Mouse (Mus musculus): ENCODE data around the gene Gm9945.

Gm9945 gene

DNA sequence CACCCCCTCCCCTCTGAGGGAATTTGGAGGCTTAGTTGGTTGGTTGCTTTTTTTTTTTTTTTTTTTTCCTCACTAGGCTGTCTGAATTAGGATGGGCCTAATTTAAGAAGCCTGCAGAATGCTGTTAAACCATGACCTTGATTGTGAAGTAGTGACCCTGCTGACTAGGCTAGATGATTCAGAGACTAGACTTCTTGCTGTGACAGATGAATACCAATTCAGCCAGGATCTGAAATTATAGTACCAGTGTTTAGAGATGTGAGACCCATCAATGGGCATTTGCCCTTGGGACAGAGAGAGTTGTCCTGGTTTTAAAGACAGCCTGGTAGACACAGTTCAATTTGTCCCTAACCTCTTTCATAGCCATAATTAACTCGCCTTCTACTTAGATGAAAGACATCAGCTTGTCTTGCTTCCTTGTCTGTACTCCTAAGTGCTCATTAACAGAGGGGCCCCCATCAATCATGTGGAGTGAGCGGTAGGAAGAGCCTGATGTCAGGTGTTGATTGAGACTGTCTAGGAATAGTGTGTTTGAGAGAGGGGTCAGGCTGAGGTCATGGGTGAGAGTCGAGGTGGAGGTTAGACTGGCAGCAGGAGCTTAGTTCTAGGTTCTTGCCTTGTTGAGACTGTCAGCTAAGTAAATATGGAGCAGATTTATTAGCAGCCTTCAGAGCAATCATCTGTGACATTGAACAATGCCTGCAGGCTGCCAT lies 13.4 kb downstream of the Gm9945 start:
- H3K4me1 ChIP-seq (replicated peaks; ENCODE audit: low read depth, low read length): peaks cover 7% of the 10 kb centered on the region; the same call in 1 of the 2 replicates
- no peaks in the 10 kb centered on the region for H3K9me3 ChIP-seq (ENCODE audit: low read length)
- TF ChIP-seq CTCF (conservative IDR thresholded peaks at IDR 0.05; ENCODE audit: low read length) (no peak), POU5F1 (IDR thresholded peaks at IDR 0.05; ENCODE audit: borderline replicate concordance, low read length) (no peak), NANOG (IDR thresholded peaks at IDR 0.05; ENCODE audit: borderline replicate concordance, low read length) (peak; percentile 66; the same call in 1 of the 2 replicates)
- peaks cover 18% of the 10 kb centered on the region for H3K27me3 ChIP-seq (ENCODE audit: insufficient read depth, low read length)
- H3K4me3 ChIP-seq (replicated peaks; ENCODE audit: low read length): no peak overlapping the region
- H3K36me3 ChIP-seq (ENCODE audit: insufficient read depth, low read length): no peaks in the 10 kb centered on the region

DNA sequence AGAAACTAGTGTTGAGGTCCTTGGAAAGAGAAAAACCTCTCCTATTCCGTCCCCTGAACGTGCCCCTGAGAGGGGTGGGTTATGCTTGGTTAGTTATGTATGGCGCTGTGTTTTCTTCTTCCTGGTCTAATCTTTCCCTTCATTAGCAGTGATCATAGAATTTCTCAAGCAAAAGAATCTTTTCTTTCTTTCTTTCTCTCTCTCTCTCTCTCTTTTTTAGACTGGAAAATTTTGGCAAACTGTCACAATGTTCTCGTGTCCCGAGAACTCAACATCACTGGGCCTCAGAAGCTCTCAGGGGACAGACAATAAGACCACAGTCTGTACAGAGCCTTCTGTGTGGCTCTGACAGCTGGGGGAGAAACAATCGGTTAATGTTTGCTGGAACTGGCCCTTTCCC lies 15.5 kb downstream of the Gm9945 start:
- no peak overlapping the region for H3K4me3 ChIP-seq (replicated peaks; ENCODE audit: low read length)
- H3K27me3 ChIP-seq (ENCODE audit: insufficient read depth, low read length): peaks cover 29% of the 10 kb centered on the region
- TF ChIP-seq POU5F1 (IDR thresholded peaks at IDR 0.05; ENCODE audit: borderline replicate concordance, low read length) (no peak), NANOG (IDR thresholded peaks at IDR 0.05; ENCODE audit: borderline replicate concordance, low read length) (no peak), CTCF (conservative IDR thresholded peaks at IDR 0.05; ENCODE audit: low read length) (no peak)

DNA sequence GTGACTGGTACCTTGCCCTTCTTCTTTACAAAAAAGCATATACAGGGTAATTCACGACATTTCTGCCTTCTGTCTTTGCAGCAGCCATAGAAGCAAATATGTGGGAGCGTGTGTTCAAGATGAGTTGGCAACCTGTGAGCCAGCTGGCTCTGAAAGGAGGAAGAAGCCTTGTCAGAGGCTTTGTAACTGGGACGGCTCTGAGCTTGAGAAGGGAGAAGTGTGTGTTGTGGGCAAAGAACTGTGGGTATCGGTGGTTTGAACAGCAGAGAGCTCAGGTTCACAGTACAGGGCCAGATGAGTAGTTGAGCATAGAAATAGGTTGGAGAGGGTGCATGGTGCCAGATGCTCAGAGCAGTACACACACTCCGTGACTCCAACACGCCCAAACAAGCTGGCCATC lies 17.0 kb downstream of the Gm9945 start:
- TF ChIP-seq NANOG (IDR thresholded peaks at IDR 0.05; ENCODE audit: borderline replicate concordance, low read length): no peak
- TF ChIP-seq POU5F1 (IDR thresholded peaks at IDR 0.05; ENCODE audit: borderline replicate concordance, low read length): no peak
- no peak for TF ChIP-seq CTCF (conservative IDR thresholded peaks at IDR 0.05; ENCODE audit: low read length)
- Histone ChIP-seq H3K9me3 (ENCODE audit: low read length) (no peaks in the 10 kb centered on the region), H3K36me3 (ENCODE audit: insufficient read depth, low read length) (no peaks in the 10 kb centered on the region), H3K27me3 (ENCODE audit: insufficient read depth, low read length) (peaks cover 37% of the 10 kb centered on the region), H3K4me3 (replicated peaks; ENCODE audit: low read length) (no peak overlapping the region), H3K4me1 (replicated peaks; ENCODE audit: low read depth, low read length) (peaks cover 13% of the 10 kb centered on the region)

More for the DNA sequence above, 15.5 kb downstream of the Gm9945 start:
- Histone ChIP-seq H3K36me3 (ENCODE audit: insufficient read depth, low read length) (no peaks in the 10 kb centered on the region), H3K4me1 (replicated peaks; ENCODE audit: low read depth, low read length) (peaks cover 8% of the 10 kb centered on the region), H3K9me3 (ENCODE audit: low read length) (no peaks in the 10 kb centered on the region)

DNA sequence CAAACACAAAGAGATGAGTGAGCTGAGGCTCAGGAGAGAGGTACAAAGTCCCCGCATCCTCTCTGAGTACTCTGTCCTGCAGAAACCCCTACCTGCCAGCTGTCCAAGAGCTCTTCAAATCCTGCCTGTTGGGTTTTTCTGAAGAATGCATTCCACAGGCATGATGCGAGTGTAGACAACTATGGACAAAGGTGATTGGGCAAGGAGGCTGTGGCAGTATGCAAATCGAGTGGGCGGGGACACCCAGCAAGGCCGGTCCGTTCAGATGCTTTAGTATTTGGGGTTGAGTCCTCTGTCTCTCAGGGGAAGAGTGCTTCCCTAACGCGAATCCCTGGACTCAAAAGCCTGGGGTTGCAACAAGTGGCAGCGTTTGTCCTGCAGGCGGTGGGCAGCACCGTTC lies 20.6 kb downstream of the Gm9945 start:
- Histone ChIP-seq H3K4me1 (replicated peaks; ENCODE audit: low read depth, low read length) (peaks cover 8% of the 10 kb centered on the region), H3K9me3 (ENCODE audit: low read length) (no peaks in the 10 kb centered on the region), H3K4me3 (replicated peaks; ENCODE audit: low read length) (no peak overlapping the region), H3K27me3 (ENCODE audit: insufficient read depth, low read length) (peaks cover 35% of the 10 kb centered on the region), H3K36me3 (ENCODE audit: insufficient read depth, low read length) (no peaks in the 10 kb centered on the region)
- TF ChIP-seq POU5F1 (IDR thresholded peaks at IDR 0.05; ENCODE audit: borderline replicate concordance, low read length): no peak
- TF ChIP-seq CTCF (conservative IDR thresholded peaks at IDR 0.05; ENCODE audit: low read length): no peak
- no peak for TF ChIP-seq NANOG (IDR thresholded peaks at IDR 0.05; ENCODE audit: borderline replicate concordance, low read length)

DNA sequence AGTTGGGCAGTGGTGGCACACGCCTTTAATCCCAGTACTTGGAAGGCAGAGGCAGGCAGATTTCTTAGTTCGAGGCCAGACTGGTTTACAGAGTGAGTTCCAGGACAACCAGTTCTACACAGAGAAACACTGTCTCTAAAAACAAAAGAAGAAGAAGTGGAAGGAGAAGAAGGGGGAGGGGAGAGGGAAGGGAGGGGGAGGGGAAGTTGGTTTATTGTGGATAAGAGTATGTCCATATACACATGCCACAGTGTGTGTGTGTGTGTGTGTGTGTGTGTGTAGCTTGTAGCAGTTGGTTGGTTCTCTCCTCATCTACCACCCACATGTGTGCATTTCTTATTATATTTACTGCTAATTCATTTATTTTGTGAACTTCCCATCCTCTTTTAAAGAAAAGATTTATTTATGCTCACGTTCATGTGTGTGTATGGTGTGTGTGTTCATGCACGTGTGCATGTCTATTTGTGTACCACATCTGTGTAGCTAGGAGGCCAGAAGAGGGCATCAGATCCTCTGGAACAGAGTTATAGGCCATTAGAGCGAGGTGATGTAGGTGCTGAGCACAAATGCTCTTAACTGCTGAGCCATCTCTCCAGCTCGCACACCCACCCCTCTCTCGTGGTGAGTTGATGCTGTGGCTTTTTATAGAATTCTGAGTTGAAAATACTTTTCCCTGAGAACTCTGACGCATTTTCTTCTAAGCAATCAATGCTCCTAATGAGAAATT lies 22.2 kb downstream of the Gm9945 start:
- H3K4me3 ChIP-seq (replicated peaks; ENCODE audit: low read length): no peak overlapping the region
- peaks cover 10% of the 10 kb centered on the region for H3K4me1 ChIP-seq (replicated peaks; ENCODE audit: low read depth, low read length)
- no peaks in the 10 kb centered on the region for H3K9me3 ChIP-seq (ENCODE audit: low read length)
- H3K36me3 ChIP-seq (ENCODE audit: insufficient read depth, low read length): no peaks in the 10 kb centered on the region
- H3K27me3 ChIP-seq (ENCODE audit: insufficient read depth, low read length): peaks cover 29% of the 10 kb centered on the region
- no peak for TF ChIP-seq POU5F1 (IDR thresholded peaks at IDR 0.05; ENCODE audit: borderline replicate concordance, low read length)
- TF ChIP-seq CTCF (conservative IDR thresholded peaks at IDR 0.05; ENCODE audit: low read length): no peak
- TF ChIP-seq NANOG (IDR thresholded peaks at IDR 0.05; ENCODE audit: borderline replicate concordance, low read length): no peak

DNA sequence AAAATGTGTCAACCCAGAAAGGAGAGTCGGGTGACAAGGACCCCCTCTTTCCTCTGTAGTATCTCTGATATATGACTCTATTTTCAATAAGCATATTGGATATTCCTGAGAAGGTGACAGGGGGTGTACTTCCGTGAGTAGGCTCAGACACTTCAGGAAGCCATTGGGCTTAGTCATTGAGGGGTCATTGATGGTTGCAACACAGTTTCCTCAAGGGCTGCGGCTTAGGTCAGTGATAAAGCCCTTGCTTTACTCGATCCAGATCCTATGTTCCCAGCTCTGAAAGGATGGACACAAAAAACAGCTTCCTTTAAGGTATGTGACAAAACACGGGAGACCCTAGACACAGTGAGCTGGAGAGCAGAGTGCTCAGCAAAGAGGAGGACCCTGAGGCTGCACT lies 23.8 kb downstream of the Gm9945 start:
- Histone ChIP-seq H3K27me3 (ENCODE audit: insufficient read depth, low read length) (peaks cover 21% of the 10 kb centered on the region), H3K36me3 (ENCODE audit: insufficient read depth, low read length) (no peaks in the 10 kb centered on the region), H3K4me3 (replicated peaks; ENCODE audit: low read length) (no peak overlapping the region), H3K9me3 (ENCODE audit: low read length) (no peaks in the 10 kb centered on the region), H3K4me1 (replicated peaks; ENCODE audit: low read depth, low read length) (peaks cover 25% of the 10 kb centered on the region)
- TF ChIP-seq NANOG (IDR thresholded peaks at IDR 0.05; ENCODE audit: borderline replicate concordance, low read length): no peak
- no peak for TF ChIP-seq CTCF (conservative IDR thresholded peaks at IDR 0.05; ENCODE audit: low read length)
- no peak for TF ChIP-seq POU5F1 (IDR thresholded peaks at IDR 0.05; ENCODE audit: borderline replicate concordance, low read length)

DNA sequence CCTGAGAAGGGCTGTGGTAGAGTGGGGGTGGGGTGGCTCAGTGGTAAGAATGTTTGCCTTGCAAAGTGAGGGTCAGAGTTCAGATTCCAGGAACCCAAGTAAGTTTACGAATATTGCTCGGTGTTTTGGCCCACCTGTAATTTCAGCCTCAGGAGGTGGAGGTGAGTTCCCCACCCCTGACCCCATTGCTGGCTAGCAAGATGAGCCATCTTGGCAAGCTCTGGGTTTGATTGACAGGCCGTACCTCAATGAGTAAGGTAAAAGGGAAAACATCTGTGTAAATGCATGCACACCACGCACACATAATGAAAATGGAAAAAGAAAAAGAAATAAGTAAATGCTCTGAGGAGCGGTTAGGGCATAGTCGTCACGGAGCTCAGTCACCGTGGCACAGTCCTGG lies 24.4 kb downstream of the Gm9945 start:
- Histone ChIP-seq H3K27me3 (ENCODE audit: insufficient read depth, low read length) (peaks cover 18% of the 10 kb centered on the region), H3K4me1 (replicated peaks; ENCODE audit: low read depth, low read length) (peaks cover 31% of the 10 kb centered on the region), H3K4me3 (replicated peaks; ENCODE audit: low read length) (no peak overlapping the region), H3K36me3 (ENCODE audit: insufficient read depth, low read length) (no peaks in the 10 kb centered on the region), H3K9me3 (ENCODE audit: low read length) (no peaks in the 10 kb centered on the region)
- TF ChIP-seq CTCF (conservative IDR thresholded peaks at IDR 0.05; ENCODE audit: low read length) (no peak), POU5F1 (IDR thresholded peaks at IDR 0.05; ENCODE audit: borderline replicate concordance, low read length) (no peak), NANOG (IDR thresholded peaks at IDR 0.05; ENCODE audit: borderline replicate concordance, low read length) (no peak)

DNA sequence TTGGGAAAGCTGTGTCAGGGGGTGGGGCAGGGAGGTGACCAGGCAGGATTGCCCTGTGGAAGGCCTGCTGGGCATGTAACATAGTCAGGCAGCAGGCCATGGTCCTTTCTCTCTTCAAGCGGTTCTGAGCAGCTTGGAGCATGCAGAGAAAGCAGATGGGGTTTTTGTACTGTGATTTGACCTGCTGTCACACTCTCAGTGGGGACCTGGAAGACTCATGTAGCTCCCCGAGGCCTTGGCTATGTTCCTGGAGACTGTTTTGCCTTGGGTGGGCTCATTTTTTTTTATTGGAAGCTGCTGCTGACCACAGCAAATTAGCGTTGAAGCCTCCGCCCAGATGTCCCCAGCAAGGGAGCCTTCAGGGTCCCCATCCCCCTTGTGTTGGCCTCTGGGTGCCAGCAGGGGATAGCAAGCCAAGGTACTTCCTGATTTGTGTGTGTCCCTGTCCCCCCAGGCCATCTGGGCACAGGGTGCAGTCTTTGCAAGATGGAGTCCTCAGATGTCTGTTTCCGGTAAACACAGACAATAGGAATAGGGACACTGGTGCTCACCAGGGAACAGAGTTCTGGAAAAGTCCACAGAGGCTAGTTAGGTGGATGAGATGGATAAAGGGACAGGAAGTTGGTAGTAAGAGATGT lies 25.2 kb downstream of the Gm9945 start:
- no peaks in the 10 kb centered on the region for H3K36me3 ChIP-seq (ENCODE audit: insufficient read depth, low read length)
- H3K9me3 ChIP-seq (ENCODE audit: low read length): no peaks in the 10 kb centered on the region
- H3K4me1 ChIP-seq (replicated peaks; ENCODE audit: low read depth, low read length): peaks cover 31% of the 10 kb centered on the region
- no peak for TF ChIP-seq POU5F1 (IDR thresholded peaks at IDR 0.05; ENCODE audit: borderline replicate concordance, low read length)
- no peak for TF ChIP-seq NANOG (IDR thresholded peaks at IDR 0.05; ENCODE audit: borderline replicate concordance, low read length)
- no peak for TF ChIP-seq CTCF (conservative IDR thresholded peaks at IDR 0.05; ENCODE audit: low read length)
- no peak overlapping the region for H3K4me3 ChIP-seq (replicated peaks; ENCODE audit: low read length)
- H3K27me3 ChIP-seq (ENCODE audit: insufficient read depth, low read length): peaks cover 11% of the 10 kb centered on the region

Measured in E14TG2a.4 (cell line).